Mouse (Mus musculus) liver, adult (tissue): ENCODE measurements around the gene Rab30.

Source experiments
- GATA4 ChIP-seq: IDR thresholded peaks from 2 replicates; pipeline ENCODE4 v1.6.1; 2014; ENCODE audit warnings: mild to moderate bottlenecking, low read length; ENCODE audit not compliant: insufficient replicate concordance

Rab30 gene

GRCm38 (mm10) chr7:92739956-92740355, 1.4 kb upstream of the Rab30 start:
- no peak for TF ChIP-seq GATA4

- no peak for TF ChIP-seq GATA4
These were observed 840 bp upstream of the Rab30 start for GRCm38 (mm10) chr7:92740411-92741115.

GRCm38 (mm10) chr7:92741861-92742249, 452 bp downstream of the Rab30 start:
- TF ChIP-seq GATA4 = no peak

- no peak for TF ChIP-seq GATA4
These were observed 938 bp downstream of the Rab30 start for GRCm38 (mm10) chr7:92742341-92742741.

- no peak for TF ChIP-seq GATA4
These were observed 1.4 kb downstream of the Rab30 start for GRCm38 (mm10) chr7:92742774-92743173.

- TF ChIP-seq GATA4 = no peak
These were observed 1.9 kb downstream of the Rab30 start for GRCm38 (mm10) chr7:92743325-92743724.

GRCm38 (mm10) chr7:92750395-92750794, 9.0 kb downstream of the Rab30 start:
- TF ChIP-seq GATA4 = no peak

- no peak for TF ChIP-seq GATA4
These were observed 16.7 kb downstream of the Rab30 start for GRCm38 (mm10) chr7:92758067-92758466.

GRCm38 (mm10) chr7:92760651-92761050, 19.2 kb downstream of the Rab30 start:
- no peak for TF ChIP-seq GATA4

GRCm38 (mm10) chr7:92761161-92761560, 19.8 kb downstream of the Rab30 start:
- TF ChIP-seq GATA4 = no peak

- no peak for TF ChIP-seq GATA4
These were observed 24.0 kb downstream of the Rab30 start for GRCm38 (mm10) chr7:92765426-92765825.

GRCm38 (mm10) chr7:92766096-92767090, 25.0 kb downstream of the Rab30 start:
- TF ChIP-seq GATA4 = no peak

GRCm38 (mm10) chr7:92768859-92769258, 27.5 kb downstream of the Rab30 start:
- no peak for TF ChIP-seq GATA4

- TF ChIP-seq GATA4 = no peak
These were observed 31.6 kb downstream of the Rab30 start for GRCm38 (mm10) chr7:92773006-92773405.

- no peak for TF ChIP-seq GATA4
These were observed 32.2 kb downstream of the Rab30 start for GRCm38 (mm10) chr7:92773596-92773995.

- no peak for TF ChIP-seq GATA4
These were observed 33.3 kb downstream of the Rab30 start for GRCm38 (mm10) chr7:92774741-92775140.
